Mouse (Mus musculus) MEL (cell line): ENCODE results near the gene Kazn. TPM values are rescaled to one million over a fixed set of nuclear protein-coding genes. Genes with fewer than 3 reads are reported as not detected.

ENCODE experiments used
- DNase-seq: peaks from one replicate; pipeline ENCODE4 v3.0.0; 2011; ENCODE audit warnings: low read depth, low spot score
- H3K27ac ChIP-seq: 2 replicates; pipeline ENCODE4 v1.5.1; 2012; ENCODE audit warnings: low read depth, mild to moderate bottlenecking, control low read depth, low read length, moderate library complexity; ENCODE audit not compliant: control insufficient read depth
- H3K27me3 ChIP-seq, 2 experiments: fragments of 150-350 bp in 1 of 2; sonication (generic) in 1 of 2; 2 replicates each; pipeline ENCODE4 v1.6.1; 2012; ENCODE audit warnings: low read length in 2 of 2, mild to moderate bottlenecking in 2 of 2, improper control_type of control experiment in 1 of 2, moderate library complexity in 1 of 2; ENCODE audit not compliant: insufficient read depth in 2 of 2, control insufficient read depth in 1 of 2
- H3K36me3 ChIP-seq, 2 experiments: 2 replicates each; pipeline ENCODE4 v1.6.1; 2012 to 2014; ENCODE audit warnings: low read length in 2 of 2, improper control_type of control experiment in 1 of 2, inconsistent platforms in 1 of 2, mild to moderate bottlenecking in 1 of 2; ENCODE audit not compliant: insufficient read depth in 2 of 2, control insufficient read depth in 1 of 2
- H3K4me1 ChIP-seq, 2 experiments: fragments of 150-350 bp in 1 of 2; sonication (generic) in 1 of 2; 2 replicates each; pipeline ENCODE4 v1.6.1; 2012; ENCODE audit warnings: low read length in 2 of 2, improper control_type of control experiment in 1 of 2, mild to moderate bottlenecking in 1 of 2; ENCODE audit not compliant: insufficient read depth in 2 of 2, control insufficient read depth in 1 of 2
- H3K4me3 ChIP-seq, 2 experiments: fragments of 150-350 bp in 1 of 2; sonication (generic) in 1 of 2; 2 replicates each; pipeline ENCODE4 v1.5.1; 2012; ENCODE audit warnings: low read depth in 2 of 2, low read length in 2 of 2, mild to moderate bottlenecking in 2 of 2, moderate library complexity in 2 of 2, control low read depth in 1 of 2, improper control_type of control experiment in 1 of 2; ENCODE audit not compliant: control insufficient read depth in 1 of 2, insufficient read depth in 1 of 2
- H3K79me2 ChIP-seq: 2 replicates; pipeline ENCODE4 v1.6.1; 2012; ENCODE audit warnings: mild to moderate bottlenecking, low read length, moderate library complexity; ENCODE audit not compliant: control insufficient read depth, poor library complexity, insufficient read depth
- H3K9ac ChIP-seq: 2 replicates; pipeline ENCODE4 v1.6.1; 2012; ENCODE audit warnings: low read depth, mild to moderate bottlenecking, control low read depth, low read length, moderate library complexity; ENCODE audit not compliant: control insufficient read depth, poor library complexity, severe bottlenecking
- H3K9me3 ChIP-seq: fragments of 150-350 bp; sonication (generic); replicated peaks from 2 replicates; pipeline ENCODE4 v1.6.1; 2012; ENCODE audit warnings: mild to moderate bottlenecking, low read length, improper control_type of control experiment, moderate library complexity; ENCODE audit not compliant: insufficient read depth
- BHLHE40 ChIP-seq: IDR thresholded peaks from 2 replicates; pipeline ENCODE4 v1.6.1; 2012; ENCODE audit warnings: low read depth, mild to moderate bottlenecking, inconsistent platforms, low read length, improper control_type of control experiment, borderline replicate concordance
- CHD2 ChIP-seq: IDR thresholded peaks from 2 replicates; pipeline ENCODE4 v1.6.1; 2011; ENCODE audit warnings: low read length, improper control_type of control experiment
- E2F4 ChIP-seq: IDR thresholded peaks from 2 replicates; pipeline ENCODE4 v1.6.1; 2011; ENCODE audit warnings: low read depth, low read length, improper control_type of control experiment, borderline replicate concordance
- ELF1 ChIP-seq: IDR thresholded peaks from 2 replicates; pipeline ENCODE4 v1.6.1; 2014; ENCODE audit warnings: low read depth, mild to moderate bottlenecking, inconsistent platforms, low read length, improper control_type of control experiment, moderate library complexity
- EP300 ChIP-seq, 2 experiments: IDR thresholded peaks; 2 replicates each; pipeline ENCODE4 v1.6.1; 2011; ENCODE audit warnings: improper control_type of control experiment in 2 of 2, low read length in 2 of 2, low read depth in 1 of 2, mild to moderate bottlenecking in 1 of 2
- ETS1 ChIP-seq: IDR thresholded peaks from 2 replicates; pipeline ENCODE4 v1.6.1; 2012; ENCODE audit warnings: low read depth, mild to moderate bottlenecking, inconsistent platforms, low read length, improper control_type of control experiment, moderate library complexity
- GABPA ChIP-seq: IDR thresholded peaks from 2 replicates; pipeline ENCODE4 v1.6.1; 2012; ENCODE audit warnings: low read depth, mild to moderate bottlenecking, inconsistent platforms, low read length, improper control_type of control experiment, moderate library complexity
- GATA1 ChIP-seq: IDR thresholded peaks from 2 replicates; pipeline ENCODE4 v1.6.1; 2011; ENCODE audit warnings: low read depth, low read length, improper control_type of control experiment
- HCFC1 ChIP-seq: IDR thresholded peaks from 2 replicates; pipeline ENCODE4 v1.6.1; 2012; ENCODE audit warnings: low read depth, mild to moderate bottlenecking, inconsistent platforms, low read length, improper control_type of control experiment, moderate library complexity
- JUND ChIP-seq: IDR thresholded peaks from 2 replicates; pipeline ENCODE4 v1.6.1; 2011; ENCODE audit warnings: low read depth, mild to moderate bottlenecking, improper control_type of control experiment, low read length
- MAX ChIP-seq: IDR thresholded peaks from 2 replicates; pipeline ENCODE4 v1.6.1; 2011; ENCODE audit warnings: low read length, improper control_type of control experiment
- MEF2A ChIP-seq: IDR thresholded peaks from 2 replicates; pipeline ENCODE4 v1.6.1; 2014; ENCODE audit warnings: low read depth, mild to moderate bottlenecking, inconsistent platforms, low read length, improper control_type of control experiment; ENCODE audit not compliant: poor library complexity, insufficient replicate concordance, severe bottlenecking; ENCODE audit errors: extremely low read depth
- NELFE ChIP-seq: IDR thresholded peaks from 2 replicates; pipeline ENCODE4 v1.6.1; 2011; ENCODE audit warnings: low read depth, low read length, improper control_type of control experiment
- POLR2A ChIP-seq, 2 experiments: IDR thresholded peaks; 2 replicates each; pipeline ENCODE4 v1.6.1; 2011 to 2012; ENCODE audit warnings: low read length in 2 of 2, mild to moderate bottlenecking in 2 of 2, control low read depth in 1 of 2, improper control_type of control experiment in 1 of 2, low read depth in 1 of 2, moderate library complexity in 1 of 2; ENCODE audit not compliant: control insufficient read depth in 1 of 2, insufficient read depth in 1 of 2, poor library complexity in 1 of 2
- POLR2AphosphoS2 ChIP-seq: IDR thresholded peaks from 2 replicates; pipeline ENCODE4 v1.6.1; 2011; ENCODE audit warnings: low read length, improper control_type of control experiment
- RAD21 ChIP-seq: IDR thresholded peaks from 2 replicates; pipeline ENCODE4 v1.6.1; 2011; ENCODE audit warnings: mild to moderate bottlenecking, low read depth, low read length, improper control_type of control experiment
- SMC3 ChIP-seq: IDR thresholded peaks from 2 replicates; pipeline ENCODE4 v1.6.1; 2011; ENCODE audit warnings: low read depth, low read length, improper control_type of control experiment
- TAL1 ChIP-seq: IDR thresholded peaks from 2 replicates; pipeline ENCODE4 v1.6.1; 2012; ENCODE audit warnings: mild to moderate bottlenecking, inconsistent platforms, low read length, moderate library complexity, mixed read lengths
- TBP ChIP-seq: IDR thresholded peaks from 2 replicates; pipeline ENCODE4 v1.8.0; 2011; ENCODE audit warnings: low read depth, low read length, improper control_type of control experiment
- TCF12 ChIP-seq: IDR thresholded peaks from 2 replicates; pipeline ENCODE4 v1.6.1; 2014; ENCODE audit warnings: low read depth, mild to moderate bottlenecking, inconsistent platforms, low read length, improper control_type of control experiment, moderate library complexity
- UBTF ChIP-seq: IDR thresholded peaks from 2 replicates; pipeline ENCODE4 v1.6.1; 2012; ENCODE audit warnings: low read depth, mild to moderate bottlenecking, inconsistent platforms, low read length, improper control_type of control experiment, moderate library complexity, borderline replicate concordance; ENCODE audit not compliant: insufficient read depth
- USF1 ChIP-seq: IDR thresholded peaks from 2 replicates; pipeline ENCODE4 v1.6.1; 2014; ENCODE audit warnings: low read depth, mild to moderate bottlenecking, inconsistent platforms, low read length, improper control_type of control experiment, moderate library complexity
- USF2 ChIP-seq, 2 experiments: IDR thresholded peaks; 2 replicates each; pipeline ENCODE4 v1.6.1; 2011 to 2012; ENCODE audit warnings: improper control_type of control experiment in 2 of 2, low read length in 2 of 2, borderline replicate concordance in 1 of 2, inconsistent platforms in 1 of 2, low read depth in 1 of 2, mild to moderate bottlenecking in 1 of 2; ENCODE audit not compliant: insufficient read depth in 1 of 2
- ZMIZ1 ChIP-seq: IDR thresholded peaks from 2 replicates; pipeline ENCODE4 v1.6.1; 2012; ENCODE audit warnings: low read depth, mild to moderate bottlenecking, inconsistent platforms, low read length, improper control_type of control experiment, moderate library complexity
- ZNF384 ChIP-seq: IDR thresholded peaks from 2 replicates; pipeline ENCODE4 v1.6.1; 2012; ENCODE audit warnings: low read depth, mild to moderate bottlenecking, inconsistent platforms, low read length, improper control_type of control experiment
- polyA plus RNA-seq, 2 experiments: library from polyadenylated mRNA; stranded (reverse) in 1 of 2; unstranded in 1 of 2; fragments of >175 nt in 1 of 2; fragments of >200 nt in 1 of 2; gene quantifications; 2 replicates each; pipeline versions ENCODE4 v1.2.1 to v1.2.4; 2012; ENCODE audit warnings: low replicate concordance in 2 of 2, low read depth in 1 of 2; ENCODE audit not compliant: insufficient read length in 2 of 2, insufficient read depth in 1 of 2, missing spikeins in 1 of 2
- total RNA-seq: library from RNA; depleted of rRNA; stranded (reverse); fragments of 300-350 nt; gene quantifications from 2 replicates; pipeline ENCODE4 v1.2.3, GENCODE M21; 2012

The Kazn gene
- total and polyA plus RNA-seq, 3 experiments = not detected

- no peaks in the 10 kb centered on the region for H3K36me3 ChIP-seq
- H3K79me2 ChIP-seq = no peaks in the 10 kb centered on the region
- no peaks in the 10 kb centered on the region for H3K27me3 ChIP-seq
- TF ChIP-seq ETS1 (no peak), POLR2AphosphoS2 (no peak), HCFC1 (no peak), E2F4 (no peak), ZNF384 (no peak), GABPA (no peak), USF1 (no peak), EP300 (IDR thresholded peaks at IDR 0.05; ENCODE audit: low read depth in 1 of 2, low read length in 2 of 2) (no peak), NELFE (no peak), SMC3 (no peak), POLR2A (IDR thresholded peaks at IDR 0.05; ENCODE audit: control insufficient read depth in 1 of 2, insufficient read depth in 1 of 2, low read depth in 1 of 2, low read length in 2 of 2, poor library complexity in 1 of 2) (no peak), TCF12 (no peak), MEF2A (no peak), RAD21 (no peak), TAL1 (no peak), UBTF (no peak), ZMIZ1 (no peak), BHLHE40 (no peak), JUND (no peak), ELF1 (no peak)
- TF ChIP-seq, all 39 proteins: peak for 0
- DNase-seq = no peak
- no peaks in the 10 kb centered on the region for H3K9me3 ChIP-seq
- no peaks in the 10 kb centered on the region for H3K4me1 ChIP-seq
- H3K9ac ChIP-seq = no peak overlapping the region
- H3K27ac ChIP-seq = no peak overlapping the region
- H3K4me3 ChIP-seq = no peak overlapping the region
These were observed 121.2 kb downstream of the Kazn start for GRCm38 (mm10) chr4:142117993-142118392.

- DNase-seq = no peak
- H3K79me2 ChIP-seq = no peaks in the 10 kb centered on the region
- no peaks in the 10 kb centered on the region for H3K4me1 ChIP-seq
- no peak overlapping the region for H3K4me3 ChIP-seq
- TF ChIP-seq MAX (no peak), ZNF384 (no peak), EP300 (IDR thresholded peaks at IDR 0.05; ENCODE audit: low read depth in 1 of 2, low read length in 2 of 2) (no peak), ELF1 (no peak), TBP (no peak), GATA1 (no peak), UBTF (no peak), BHLHE40 (no peak), USF2 (IDR thresholded peaks at IDR 0.05; ENCODE audit: borderline replicate concordance in 1 of 2, insufficient read depth in 1 of 2, low read depth in 1 of 2, low read length in 2 of 2) (no peak), CHD2 (no peak), SMC3 (no peak), ETS1 (no peak)
- no peaks in the 10 kb centered on the region for H3K27me3 ChIP-seq
- H3K9ac ChIP-seq = no peak overlapping the region
- no peaks in the 10 kb centered on the region for H3K9me3 ChIP-seq
- no peaks in the 10 kb centered on the region for H3K36me3 ChIP-seq
- no peak overlapping the region for H3K27ac ChIP-seq
These were observed 125.9 kb downstream of the Kazn start for GRCm38 (mm10) chr4:142113306-142113705.
